Mouse (Mus musculus): ENCODE results near the gene Iqcf3. TPM values are rescaled to one million over a fixed set of nuclear protein-coding genes. Genes with fewer than 3 reads are reported as not detected.
"Not testable (repeated sequence)": the region's sequence is repeated elsewhere in the genome, so short reads cannot be mapped to it uniquely, and the experiment has no call there.

The Iqcf3 gene
- not detected in 2 replicates for total RNA-seq (2021)
- long read RNA-seq = 0 reads

DNA sequence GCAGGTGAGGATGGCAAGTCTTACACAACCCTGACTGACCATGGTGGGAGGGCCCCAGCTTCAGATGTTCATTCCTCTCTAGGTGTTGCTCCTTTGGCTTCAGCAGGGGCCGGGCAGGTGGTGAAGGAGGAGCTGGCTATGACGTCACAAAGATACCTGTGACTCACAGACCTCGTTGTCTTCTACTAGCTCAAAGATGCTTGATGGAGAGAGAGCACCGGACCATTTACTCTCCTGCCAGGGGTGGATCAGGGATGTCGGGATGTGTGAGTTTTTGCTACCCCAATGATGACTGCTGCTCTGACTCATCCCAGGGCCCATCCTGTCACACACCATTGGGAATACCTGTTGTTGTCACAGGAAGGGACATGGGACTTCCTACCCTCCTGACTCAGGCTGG is at the start of gene Iqcf3:
Iqcf3 (minus strand) TSS at position 101 of the 400 bp plus-strand sequence.
- no peak for DNase-seq

DNA sequence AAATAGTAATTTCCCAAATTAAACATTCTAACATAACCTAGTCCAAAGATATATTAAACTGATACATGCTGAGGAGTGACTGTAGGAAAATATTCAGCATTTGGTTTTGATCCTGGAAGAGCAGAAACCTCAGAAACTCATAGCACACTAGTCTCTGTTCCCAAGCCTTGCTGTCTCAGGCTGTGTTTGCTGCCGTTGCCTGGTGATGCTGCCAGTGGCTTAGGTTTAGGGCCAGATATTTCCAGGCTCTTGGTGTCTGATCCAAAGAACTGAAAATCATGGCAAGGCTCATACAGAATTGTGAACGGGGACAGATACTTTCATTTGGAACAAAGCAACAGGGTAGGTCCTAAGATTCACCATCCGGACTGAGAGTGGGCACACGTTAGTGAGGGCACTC is 49.3 kb upstream of the Iqcf3 start:
- no peak for DNase-seq

DNA sequence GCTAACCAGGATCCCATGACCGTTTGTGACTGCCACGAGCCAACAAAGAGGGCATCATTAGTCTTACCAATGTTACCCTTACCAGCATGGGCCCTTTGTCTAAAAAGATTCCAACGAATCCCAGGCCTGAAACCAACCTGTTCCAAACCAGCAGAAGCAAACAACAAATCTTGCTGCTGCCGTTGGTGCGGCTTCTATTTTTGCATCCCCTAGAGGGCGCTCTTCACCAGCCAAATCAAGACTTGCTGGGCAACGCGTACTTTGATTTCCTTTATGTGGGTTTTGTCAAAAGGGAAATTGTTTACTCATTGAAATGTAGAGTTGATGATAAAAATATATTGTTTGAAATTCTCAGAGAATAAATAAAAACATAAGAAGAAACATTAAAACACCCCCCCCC is 39.1 kb upstream of the Iqcf3 start:
- DNase-seq = peak; percentile 48

DNA sequence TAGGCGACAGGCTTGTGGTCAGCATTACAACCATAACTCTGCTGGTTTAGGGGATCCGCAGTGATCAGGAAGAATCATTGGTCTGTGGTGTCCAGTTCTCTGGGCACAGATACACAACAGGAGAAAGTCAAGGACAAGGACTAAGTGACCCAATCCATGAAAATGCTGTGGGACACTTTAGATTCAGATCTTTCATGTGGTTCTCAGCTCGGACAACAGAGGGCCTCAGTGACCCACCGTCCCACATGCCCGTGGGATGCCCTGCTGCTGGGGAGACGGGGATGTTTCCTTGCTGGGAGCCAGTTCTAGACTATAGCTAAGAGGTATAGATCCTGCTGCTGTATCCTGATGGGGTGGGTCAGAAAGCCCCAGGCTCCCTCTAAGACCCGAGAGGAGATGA is 37.0 kb upstream of the Iqcf3 start:
- DNase-seq = peak; percentile 9

DNA sequence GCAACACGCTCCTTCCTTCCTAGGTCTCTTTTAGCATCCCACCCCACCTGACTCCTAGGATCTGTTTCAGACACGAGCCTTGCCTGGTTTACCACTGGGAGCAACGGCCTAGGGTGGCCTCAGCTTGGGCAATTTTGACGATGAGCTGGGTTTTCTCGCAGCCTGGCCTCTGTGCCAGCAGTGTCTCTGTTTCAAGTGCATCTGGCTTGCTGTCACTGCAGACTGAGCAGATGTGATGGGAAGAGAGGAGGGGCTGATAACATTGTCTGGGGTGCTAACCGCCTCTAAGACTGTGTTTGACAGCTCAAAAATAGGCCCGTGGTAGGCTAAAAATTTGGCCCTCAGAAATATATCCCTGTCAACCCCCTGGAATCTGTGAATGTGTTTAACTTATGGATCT is 34.4 kb upstream of the Iqcf3 start:
- no peak for DNase-seq

DNA sequence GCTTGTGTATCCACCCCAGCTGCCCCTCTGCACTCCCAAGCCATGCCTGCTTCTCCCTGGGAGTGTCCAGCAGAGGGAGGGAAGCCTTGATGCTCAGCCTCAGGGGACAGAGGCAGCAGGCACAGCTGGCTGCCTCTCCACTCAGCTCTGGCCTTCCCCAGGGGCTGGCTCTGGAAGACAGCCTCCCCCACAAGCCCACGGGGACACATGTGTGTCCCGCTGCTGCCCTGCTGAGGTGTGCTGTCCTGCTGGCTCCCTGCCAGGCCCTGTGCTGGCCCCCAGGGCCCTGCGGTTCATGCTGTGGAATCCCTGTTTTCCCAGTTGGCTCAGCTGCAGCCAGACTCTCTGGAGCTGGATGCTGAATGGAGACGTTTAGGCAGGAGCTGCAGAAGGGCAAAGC is 34.0 kb upstream of the Iqcf3 start:
- not testable (repeated sequence) for DNase-seq

DNA sequence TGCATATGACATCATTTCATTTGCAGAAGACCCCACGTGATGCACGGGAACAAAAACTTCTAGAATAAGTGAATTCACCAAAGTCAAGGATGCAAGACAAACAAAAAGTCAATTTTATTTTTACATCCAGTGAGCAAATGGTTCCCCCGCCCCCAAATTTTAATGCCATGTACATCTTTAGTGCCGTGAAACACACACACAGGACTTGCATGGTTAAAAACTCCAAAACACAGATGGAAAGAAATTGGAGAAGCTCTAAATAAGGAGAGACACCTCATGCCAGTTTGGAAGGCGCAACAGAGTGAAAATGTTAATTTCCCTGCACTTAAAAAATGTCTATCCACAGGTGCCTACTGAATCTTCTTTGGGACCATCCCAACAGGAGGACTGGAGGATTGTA is 30.7 kb upstream of the Iqcf3 start:
- no peak for DNase-seq

DNA sequence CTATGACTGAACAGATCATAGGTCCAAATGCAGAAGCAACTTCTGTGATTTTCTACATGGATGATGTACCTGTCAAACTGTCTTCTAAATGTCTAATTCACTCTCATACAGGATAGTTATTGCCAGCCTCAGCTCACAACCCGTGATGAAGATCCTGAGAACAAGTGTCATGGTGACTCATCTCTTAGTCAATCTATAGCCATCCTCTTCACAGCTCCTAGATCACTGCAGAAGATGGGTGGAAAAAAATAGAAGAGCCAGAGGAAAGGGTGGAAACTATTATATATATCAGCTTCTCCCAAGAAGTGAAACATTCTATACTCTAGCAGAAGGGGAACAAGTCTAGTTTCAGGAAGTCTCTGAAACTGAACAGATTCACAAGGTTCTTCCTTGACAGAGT is 21.1 kb upstream of the Iqcf3 start:
- DNase-seq = no peak

DNA sequence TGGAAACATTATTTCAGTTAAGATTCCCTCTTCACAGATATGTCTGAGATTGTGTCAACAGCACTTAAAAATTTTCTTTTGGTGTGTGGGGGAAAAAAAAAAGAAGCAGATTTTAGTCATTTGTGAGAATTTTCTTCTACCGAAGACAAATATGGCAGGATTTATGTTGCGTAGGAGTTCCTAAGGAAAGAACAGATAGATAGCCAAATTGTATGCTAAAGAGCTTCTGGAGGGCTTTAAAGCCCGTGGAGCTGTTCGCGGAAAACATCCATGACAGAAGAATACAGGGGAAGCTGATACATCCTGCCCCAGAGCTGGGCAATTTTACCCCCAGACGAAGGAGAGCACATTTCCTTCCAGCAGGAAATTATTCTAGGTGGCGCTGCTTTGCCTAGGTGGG is 18.6 kb upstream of the Iqcf3 start:
- no peak for DNase-seq

DNA sequence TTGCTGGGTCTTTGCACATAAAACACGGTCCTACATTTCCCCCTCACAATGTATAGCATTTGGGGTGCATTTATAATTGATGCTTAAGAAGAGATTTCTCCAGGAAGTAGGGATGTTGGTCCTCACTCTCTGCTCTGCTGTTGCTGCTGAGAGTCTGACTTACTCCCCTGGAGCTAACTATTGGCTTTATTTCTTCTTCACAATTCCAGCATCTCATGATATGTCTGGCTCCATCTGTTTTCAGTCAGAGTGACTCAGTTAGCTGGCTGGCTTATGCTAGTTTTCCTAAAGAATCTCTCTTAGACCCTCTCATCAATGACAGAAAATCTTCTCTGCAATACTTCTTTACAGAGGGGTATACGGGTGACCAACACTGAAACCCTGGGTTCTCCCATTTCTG is 14.7 kb upstream of the Iqcf3 start:
- no peak for DNase-seq

DNA sequence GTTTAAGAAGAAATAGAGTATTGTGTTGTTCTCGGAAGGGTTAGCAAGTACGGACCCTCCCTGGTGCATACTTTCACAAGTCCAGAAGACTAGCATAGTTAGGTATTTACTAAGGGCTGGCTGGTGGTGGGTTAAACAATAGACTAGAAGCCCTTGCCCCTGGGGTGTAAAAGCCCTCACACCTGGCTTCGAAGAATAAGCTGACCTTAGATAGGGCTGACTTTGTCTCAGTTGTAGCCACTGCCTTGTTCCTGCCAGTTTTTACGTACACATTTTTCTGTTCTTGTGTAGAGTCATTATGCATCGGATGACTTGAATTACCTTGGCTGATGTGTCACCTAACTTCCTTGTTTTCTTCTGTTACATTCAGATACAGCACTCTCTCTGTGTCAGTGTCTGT is 11.9 kb upstream of the Iqcf3 start:
- DNase-seq = no peak

DNA sequence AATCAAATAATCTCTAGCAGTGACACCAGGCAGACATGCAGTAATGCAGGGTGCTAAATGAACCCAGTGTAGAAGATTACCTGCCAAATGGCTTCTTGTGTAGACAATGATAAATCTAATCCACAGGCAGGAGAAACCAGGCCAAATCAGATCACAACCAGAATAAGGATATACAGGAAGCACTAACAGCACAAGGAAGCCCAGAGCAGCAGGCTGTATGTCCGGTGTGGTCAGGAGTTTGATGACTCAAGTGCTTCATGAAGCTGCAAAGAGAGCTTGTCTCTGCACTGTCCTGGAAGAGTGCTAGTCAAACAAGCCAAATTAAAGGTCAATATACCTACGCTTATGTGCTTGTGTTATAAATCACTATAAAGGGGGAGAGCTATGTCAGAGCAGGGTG is 10.8 kb upstream of the Iqcf3 start:
- no peak for DNase-seq

DNA sequence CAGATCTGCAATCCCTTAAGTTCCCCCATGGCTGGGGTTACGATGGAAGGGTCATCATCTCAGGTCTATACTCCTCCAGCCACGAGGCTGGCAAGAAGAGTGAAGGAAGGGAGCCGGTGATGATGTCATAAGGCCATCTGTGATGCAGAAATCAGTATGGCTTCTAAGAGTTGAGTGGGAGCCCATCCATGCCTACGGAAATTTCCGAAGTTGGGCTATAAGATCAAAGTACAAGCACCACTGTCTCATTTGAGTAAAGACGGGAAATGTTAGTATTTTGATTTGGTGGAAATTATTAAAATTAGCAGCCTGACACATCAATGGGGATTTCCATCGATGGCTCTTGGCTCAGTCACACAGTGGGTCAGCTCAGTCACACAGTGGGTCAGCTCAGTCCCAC is 9.5 kb upstream of the Iqcf3 start, which contains the start of gene Iqcf4:
Iqcf4 (minus strand) TSS at position 101 of the 400 bp plus-strand sequence.
- no peak for DNase-seq

DNA sequence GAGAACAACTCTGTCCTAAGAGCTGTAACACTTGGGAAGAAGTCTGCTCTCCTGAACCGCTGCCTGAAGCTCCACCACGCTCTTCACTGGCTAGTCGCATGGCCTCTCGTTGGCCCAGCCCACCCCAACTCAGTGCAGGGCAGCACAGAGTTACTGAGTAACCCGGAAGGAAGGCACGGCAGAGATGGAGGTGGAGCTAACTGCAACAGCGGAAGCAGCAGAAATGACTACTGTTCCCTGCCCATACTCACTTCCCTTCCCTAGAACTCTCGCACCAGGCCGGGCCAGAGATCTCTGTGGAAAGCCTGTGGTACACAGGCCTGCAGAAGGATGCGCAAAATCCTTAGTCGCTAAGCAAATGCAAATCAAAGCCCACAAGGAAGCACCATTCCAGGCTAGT is 5.0 kb upstream of the Iqcf3 start:
- no peak for DNase-seq

DNA sequence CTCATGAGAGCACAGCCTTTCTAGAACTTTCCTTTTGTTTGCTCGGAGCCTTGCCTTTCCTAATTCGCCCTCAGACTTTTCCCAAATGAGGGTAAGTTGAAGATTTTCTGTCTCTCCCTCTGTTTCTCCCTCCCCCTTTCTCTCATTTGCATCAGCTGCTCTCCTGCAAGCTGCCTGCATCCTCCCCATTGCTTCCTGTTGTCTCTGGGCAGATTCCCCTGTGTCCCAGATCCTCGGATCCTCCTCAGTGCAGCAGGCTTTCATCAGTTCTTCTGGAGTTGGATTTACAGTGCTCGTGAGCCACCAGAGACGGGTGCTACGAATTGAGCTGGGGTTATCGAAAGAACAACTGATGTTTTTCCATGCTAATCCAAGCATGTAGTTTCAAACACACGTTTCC is 2.6 kb upstream of the Iqcf3 start:
- DNase-seq = no peak

DNA sequence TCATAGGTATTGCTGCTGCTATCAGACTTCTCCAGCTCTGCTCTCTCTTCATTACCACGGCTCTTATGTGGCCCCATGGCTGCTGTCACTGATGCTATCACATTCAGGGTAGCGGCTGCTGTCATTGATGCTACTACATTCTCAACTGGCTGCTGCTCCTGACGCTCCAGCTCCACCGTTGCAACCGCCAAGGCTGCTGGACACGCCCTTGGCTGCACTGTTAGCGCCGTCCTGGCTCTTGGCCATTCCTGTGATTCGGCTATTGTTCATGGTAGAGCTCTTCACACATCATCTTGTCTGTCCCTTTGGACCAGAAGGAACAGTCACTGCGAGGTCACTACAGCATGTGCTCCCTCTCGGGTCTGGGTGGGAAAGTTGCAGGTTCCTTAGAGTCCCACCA is 860 bp upstream of the Iqcf3 start:
- no peak for DNase-seq

DNA sequence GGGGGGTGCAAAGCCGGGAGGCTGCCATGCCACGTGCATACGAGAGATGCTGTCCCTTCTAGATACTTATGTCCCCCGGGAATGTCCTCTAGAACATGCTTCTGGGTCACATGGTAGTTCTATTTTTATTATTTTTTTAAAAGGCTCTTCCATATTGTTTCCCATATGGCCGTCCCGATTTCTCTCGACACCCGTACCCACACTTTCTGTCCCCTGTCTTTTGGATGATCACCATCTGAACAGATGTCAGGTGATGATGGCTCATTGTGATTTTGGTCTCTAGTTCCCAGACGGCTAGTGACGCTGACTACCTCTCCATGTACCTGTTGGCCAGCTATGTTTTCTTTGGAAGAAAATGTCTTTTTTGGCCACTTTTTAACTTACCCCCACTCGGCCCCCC is 26.5 kb downstream of the Iqcf3 start:
- DNase-seq = no peak

DNA sequence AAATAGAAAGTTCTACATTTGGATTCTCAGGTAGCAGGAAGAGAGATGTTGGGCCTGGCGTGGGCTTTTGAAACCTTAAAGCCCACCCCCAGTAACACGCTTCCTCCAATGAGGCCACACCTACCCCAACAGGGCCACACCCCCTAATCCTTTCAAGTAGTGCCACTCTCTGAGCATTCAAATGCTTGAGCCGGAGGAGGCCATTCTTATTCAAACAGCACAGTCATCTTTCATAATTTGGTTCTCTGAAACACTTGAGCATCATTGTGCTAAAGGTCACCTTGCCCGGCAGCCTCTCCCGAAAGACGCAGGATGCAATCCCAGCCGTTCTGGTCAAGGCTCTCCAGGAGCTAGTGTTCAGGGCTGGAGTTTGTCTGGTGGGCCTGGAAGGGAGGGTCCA is 27.1 kb downstream of the Iqcf3 start:
- no peak for DNase-seq

DNA sequence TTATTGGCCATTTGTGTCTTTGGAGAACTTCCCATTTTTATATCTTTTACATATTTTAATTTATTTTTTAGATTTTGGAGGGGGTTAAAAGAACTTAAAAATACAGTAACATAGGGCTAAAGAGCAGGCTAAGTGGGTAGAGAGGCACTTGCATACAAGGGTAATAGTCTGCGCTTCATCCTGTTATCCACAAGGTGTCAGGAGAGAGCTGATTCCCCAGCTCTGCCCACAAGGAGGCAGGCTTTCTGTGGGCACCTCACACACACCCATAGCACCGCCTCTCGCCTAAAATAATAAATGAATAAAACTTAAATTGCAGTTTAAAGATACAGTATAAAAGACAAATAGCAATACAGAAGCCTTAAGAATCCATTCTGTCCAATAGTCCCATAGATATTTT is 29.6 kb downstream of the Iqcf3 start:
- no peak for DNase-seq

DNA sequence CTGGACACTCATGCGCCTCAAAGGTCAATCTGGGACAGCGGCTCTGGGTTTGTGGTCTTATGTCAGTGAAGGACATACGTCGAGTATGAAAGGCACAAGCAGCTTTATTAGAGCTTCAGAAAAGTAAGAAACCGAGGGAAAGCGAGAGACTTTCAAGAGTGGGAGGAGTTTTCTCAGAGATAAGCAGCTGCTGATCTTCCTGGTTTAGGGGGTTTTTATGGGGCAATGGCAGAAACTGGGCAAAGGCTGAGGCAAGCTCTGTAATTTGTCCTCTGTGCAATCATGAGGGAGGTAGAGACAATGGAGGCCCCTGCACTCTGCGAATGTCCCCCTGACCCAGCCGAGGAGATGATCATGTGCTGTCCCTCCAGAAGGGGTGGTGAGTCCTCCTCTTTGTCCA is 41.5 kb downstream of the Iqcf3 start:
- DNase-seq = no peak

DNA sequence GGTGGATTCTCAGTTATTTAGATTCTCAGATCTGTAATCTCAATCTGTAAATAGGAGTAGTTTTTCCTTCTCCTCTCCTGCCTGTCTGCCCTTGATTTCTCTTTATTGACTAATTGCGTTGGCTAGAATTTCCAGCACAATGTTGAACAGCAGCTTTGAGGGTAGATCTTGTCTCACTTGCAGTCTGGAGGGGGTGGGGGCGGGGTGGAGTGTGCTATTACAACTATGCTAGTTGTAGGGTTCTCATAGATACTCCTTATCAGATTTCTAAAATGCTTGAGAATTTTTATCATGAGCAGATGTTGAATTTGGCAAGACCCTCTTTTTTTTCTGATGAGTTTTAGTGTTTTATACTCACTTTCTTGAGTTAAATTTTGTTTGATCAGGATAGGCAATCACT is 42.0 kb downstream of the Iqcf3 start:
- no peak for DNase-seq

DNA sequence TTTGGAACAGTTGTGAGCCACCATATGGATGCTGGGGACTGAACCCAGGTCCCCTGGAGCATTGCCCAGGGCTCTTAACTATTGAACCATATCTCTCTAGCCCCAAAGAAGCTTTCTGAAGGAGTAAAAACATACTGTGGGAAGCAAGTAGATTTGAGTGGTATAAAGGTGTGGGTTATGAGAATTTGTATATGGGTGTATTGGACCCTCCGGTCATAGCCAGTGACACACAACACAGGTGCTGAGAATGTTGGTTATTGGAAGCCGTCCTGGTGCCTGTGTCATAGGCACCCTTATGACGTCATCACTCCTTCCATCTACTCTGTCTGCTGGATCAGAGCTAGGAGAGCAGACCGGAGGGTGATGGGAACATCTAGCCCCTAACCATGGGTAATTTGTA is 47.2 kb downstream of the Iqcf3 start, which contains the start of gene Iqcf5:
Iqcf5 (plus strand) TSS at position 301 of the 400 bp plus-strand sequence.
- no peak for DNase-seq

DNA sequence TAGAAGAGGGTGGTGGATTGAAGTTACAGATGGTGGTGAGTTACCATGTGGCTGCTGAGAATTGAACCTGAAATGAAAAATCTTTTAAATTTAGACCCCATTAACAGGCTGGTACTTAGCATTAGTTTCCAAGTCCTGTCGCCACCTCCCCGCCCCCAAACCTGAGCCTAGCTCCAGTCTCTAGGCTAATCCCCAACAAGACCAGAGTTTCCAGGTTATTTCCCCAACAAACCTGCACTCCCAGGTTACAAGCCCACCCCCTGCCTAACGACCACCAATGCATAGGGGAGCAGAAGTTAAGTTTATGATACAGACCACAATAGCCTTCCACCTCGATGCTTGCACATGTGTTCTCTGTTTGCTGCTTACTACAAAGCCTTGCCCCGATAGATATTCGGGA is 47.9 kb downstream of the Iqcf3 start:
- DNase-seq = no peak

DNA sequence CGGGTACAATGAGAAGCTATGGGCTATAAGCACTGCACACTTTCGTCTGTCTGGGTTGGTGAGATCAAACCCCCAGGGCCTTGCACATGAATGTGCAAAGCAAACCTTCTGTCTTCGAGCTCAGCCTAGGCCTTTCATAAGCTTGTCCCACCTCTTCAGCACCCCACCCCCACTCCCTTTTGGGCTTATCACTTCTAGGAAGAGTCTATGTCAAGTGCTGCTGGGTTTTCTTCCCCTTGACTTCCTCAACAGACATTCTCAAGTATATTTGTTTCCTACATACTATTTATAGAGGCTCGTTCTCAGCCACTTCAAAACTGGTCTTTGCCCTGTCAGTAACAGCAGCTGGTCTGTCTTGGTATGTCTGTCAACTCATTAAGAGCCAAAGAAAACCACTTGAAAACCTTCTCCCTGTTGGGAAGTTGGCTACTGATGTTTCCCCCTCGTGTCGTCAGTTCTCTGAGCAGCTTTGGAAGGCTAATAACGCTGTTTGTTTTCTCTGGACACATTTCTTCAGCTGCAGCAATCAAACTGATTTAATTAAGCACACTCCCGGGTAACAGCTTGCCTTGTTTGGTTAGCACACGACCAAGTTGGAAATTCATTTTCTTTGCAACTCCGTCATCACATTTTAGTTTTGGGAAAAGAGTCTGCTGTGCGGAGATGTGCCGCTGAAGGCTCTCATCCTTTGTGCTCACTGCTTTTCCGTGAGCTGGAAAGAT is 48.5 kb downstream of the Iqcf3 start:
- no peak for DNase-seq

DNA sequence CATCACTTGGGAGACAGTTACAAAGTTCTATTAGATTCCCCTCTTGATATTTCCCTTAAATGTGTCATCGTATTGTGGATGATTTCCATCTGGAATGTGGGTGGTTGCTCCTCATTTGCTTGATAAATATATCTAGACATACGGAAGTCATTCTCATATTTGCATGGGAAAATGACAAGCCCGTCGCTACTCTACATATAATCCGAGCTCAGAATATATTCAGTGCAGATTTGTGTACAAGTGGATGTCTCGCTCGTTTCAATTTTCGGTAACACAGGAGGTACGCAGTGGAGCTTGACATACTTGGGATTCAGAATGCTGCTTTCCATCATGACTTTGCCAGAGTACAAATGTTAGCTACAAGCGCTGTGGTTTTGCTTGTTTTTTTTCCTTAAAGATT is 52.1 kb downstream of the Iqcf3 start:
- DNase-seq = no peak
